Mouse (Mus musculus) neural tube, embryonic 11.5 days (tissue): ENCODE results near the gene Ptpn20. TPM values are rescaled to one million over a fixed set of nuclear protein-coding genes. Genes with fewer than 3 reads are reported as not detected.

Experiments used
- ATAC-seq: fragments of 200-750 bp; cut with Nextera tagmentation; 2 replicates; pipeline ENCODE4 v1.8.0; 2017; ENCODE audit warnings: moderate number of reproducible peaks, mild to moderate bottlenecking, moderate TSS enrichment, moderate library complexity; ENCODE audit not compliant: insufficient read depth, low FRiP score, low TSS enrichment
- DNase-seq: peaks from one replicate; pipeline ENCODE4 v3.0.0-alpha.2; 2015; ENCODE audit warnings: low spot score
- H3K27ac ChIP-seq: fragments of 300-500 bp; sonication (generic); 2 replicates; pipeline ENCODE4 v1.5.1; 2014; ENCODE audit warnings: low read depth, mild to moderate bottlenecking, low read length
- H3K27me3 ChIP-seq: fragments of 300-500 bp; sonication (generic); 2 replicates; pipeline ENCODE4 v1.6.1; 2014; ENCODE audit warnings: mild to moderate bottlenecking, low read length, mixed read lengths; ENCODE audit not compliant: control insufficient read depth, insufficient read depth
- H3K36me3 ChIP-seq: fragments of 300-500 bp; sonication (generic); 2 replicates; pipeline ENCODE4 v1.6.1; 2014; ENCODE audit warnings: mild to moderate bottlenecking, low read length, moderate library complexity, mixed read lengths; ENCODE audit not compliant: control insufficient read depth, insufficient read depth
- H3K4me1 ChIP-seq: fragments of 300-500 bp; sonication (generic); 2 replicates; pipeline ENCODE4 v1.6.1; 2014; ENCODE audit warnings: low read length, mixed read lengths; ENCODE audit not compliant: control insufficient read depth, insufficient read depth
- H3K4me2 ChIP-seq: fragments of 300-500 bp; sonication (generic); 2 replicates; pipeline ENCODE4 v1.6.1; 2014; ENCODE audit warnings: low read depth, mild to moderate bottlenecking, moderate library complexity
- H3K4me3 ChIP-seq: fragments of 300-500 bp; sonication (generic); 2 replicates; pipeline ENCODE4 v1.5.1; 2014; ENCODE audit warnings: low read depth, low read length
- H3K9ac ChIP-seq: fragments of 300-500 bp; sonication (generic); 2 replicates; pipeline ENCODE4 v1.6.1; 2014; ENCODE audit warnings: mild to moderate bottlenecking, low read length
- H3K9me3 ChIP-seq: fragments of 300-500 bp; sonication (generic); 2 replicates; pipeline ENCODE4 v1.6.1; 2016; ENCODE audit warnings: low read length; ENCODE audit not compliant: control insufficient read depth
- WGBS: fragments of 180-500 bp; shearing (Covaris S2); extraction: QIAGEN DNeasy Blood & Tissue Kit; methylation state at CpG from one replicate; pipeline ENCODE4 v1.1.7; 2014; 5-methylcytosine and 5-hydroxymethylcytosine counted together
- polyA plus RNA-seq: library from polyadenylated mRNA; unstranded; fragments of >200 nt; fragmentation: Nextera tagmentation; extraction: Ambion mirVana; gene quantifications from 2 replicates; pipeline ENCODE4 v1.2.1, GENCODE M21; 2014

The Ptpn20 gene
- polyA plus RNA-seq, 1 experiment from 2014 or later: 0.13 TPM

- no peak for ATAC-seq
- H3K4me3 ChIP-seq: no peak overlapping the region
- WGBS: 94% methylated on average over 9 of the region's 9 CpGs
Measured at GRCm38 (mm10) chr14:33598376-33599130, 9.5 kb downstream of the Ptpn20 start.

GRCm38 (mm10) chr14:33607431-33607830 is 18.4 kb downstream of the Ptpn20 start:
- 87% methylated on average over 10 of the region's 10 CpGs for WGBS
- ATAC-seq (no peak), DNase-seq (no peak)
- Histone ChIP-seq H3K27me3 (no peaks in the 10 kb centered on the region), H3K9me3 (no peaks in the 10 kb centered on the region), H3K4me2 (no peak overlapping the region), H3K36me3 (no peaks in the 10 kb centered on the region), H3K9ac (no peak overlapping the region), H3K4me1 (no peaks in the 10 kb centered on the region), H3K27ac (no peak overlapping the region), H3K4me3 (no peak overlapping the region)

More at GRCm38 (mm10) chr14:33598376-33599130, 9.5 kb downstream of the Ptpn20 start:
- Histone ChIP-seq H3K4me1 (no peaks in the 10 kb centered on the region), H3K9ac (no peak overlapping the region), H3K27ac (no peak overlapping the region), H3K27me3 (no peaks in the 10 kb centered on the region), H3K36me3 (no peaks in the 10 kb centered on the region), H3K4me2 (no peak overlapping the region), H3K9me3 (no peaks in the 10 kb centered on the region)
- no peak for DNase-seq

GRCm38 (mm10) chr14:33625036-33625435 is 36.0 kb downstream of the Ptpn20 start:
- Histone ChIP-seq H3K27ac (no peak overlapping the region), H3K27me3 (no peaks in the 10 kb centered on the region), H3K9ac (no peak overlapping the region), H3K4me1 (no peaks in the 10 kb centered on the region), H3K36me3 (no peaks in the 10 kb centered on the region), H3K4me2 (no peak overlapping the region), H3K4me3 (no peak overlapping the region), H3K9me3 (no peaks in the 10 kb centered on the region)
- WGBS: 88% methylated on average over 3 of the region's 3 CpGs
- DNase-seq (no peak), ATAC-seq (no peak)

- Histone ChIP-seq H3K27ac (no peak overlapping the region), H3K9me3 (no peaks in the 10 kb centered on the region), H3K4me1 (no peaks in the 10 kb centered on the region), H3K4me2 (no peak overlapping the region), H3K36me3 (no peaks in the 10 kb centered on the region), H3K27me3 (no peaks in the 10 kb centered on the region), H3K9ac (no peak overlapping the region), H3K4me3 (no peak overlapping the region)
- peak; percentile 49 for DNase-seq
- WGBS: 79% methylated on average over 8 of the region's 8 CpGs
- ATAC-seq: no peak
Measured at GRCm38 (mm10) chr14:33632790-33633372, 43.9 kb downstream of the Ptpn20 start.

GRCm38 (mm10) chr14:33634354-33634753 is 45.3 kb downstream of the Ptpn20 start:
- Histone ChIP-seq H3K4me2 (no peak overlapping the region), H3K27me3 (no peaks in the 10 kb centered on the region), H3K4me1 (no peaks in the 10 kb centered on the region), H3K9me3 (no peaks in the 10 kb centered on the region), H3K36me3 (no peaks in the 10 kb centered on the region), H3K27ac (no peak overlapping the region), H3K9ac (no peak overlapping the region), H3K4me3 (no peak overlapping the region)
- no peak for ATAC-seq
- 89% methylated on average over 4 of the region's 4 CpGs for WGBS
- DNase-seq: no peak

GRCm38 (mm10) chr14:33634774-33635173 is 45.8 kb downstream of the Ptpn20 start:
- DNase-seq (no peak), ATAC-seq (no peak)
- Histone ChIP-seq H3K36me3 (no peaks in the 10 kb centered on the region), H3K9ac (no peak overlapping the region), H3K27ac (no peak overlapping the region), H3K4me3 (no peak overlapping the region), H3K27me3 (no peaks in the 10 kb centered on the region), H3K9me3 (no peaks in the 10 kb centered on the region), H3K4me1 (no peaks in the 10 kb centered on the region), H3K4me2 (no peak overlapping the region)
- 87% methylated on average over 1 of the region's 1 CpGs for WGBS

- H3K9ac ChIP-seq: no peak overlapping the region
- H3K27ac ChIP-seq: no peak overlapping the region
- H3K36me3 ChIP-seq: no peaks in the 10 kb centered on the region
- H3K4me1 ChIP-seq: no peaks in the 10 kb centered on the region
- no peaks in the 10 kb centered on the region for H3K9me3 ChIP-seq
- 77% methylated on average over 5 of the region's 5 CpGs for WGBS
- H3K4me3 ChIP-seq: no peak overlapping the region
- DNase-seq (no peak), ATAC-seq (no peak)
- no peak overlapping the region for H3K4me2 ChIP-seq
- H3K27me3 ChIP-seq: no peaks in the 10 kb centered on the region
Measured at GRCm38 (mm10) chr14:33639357-33639756, 50.4 kb downstream of the Ptpn20 start.

- Histone ChIP-seq H3K27ac (no peak overlapping the region), H3K9ac (no peak overlapping the region), H3K4me1 (no peaks in the 10 kb centered on the region), H3K27me3 (no peaks in the 10 kb centered on the region), H3K4me3 (no peak overlapping the region), H3K36me3 (no peaks in the 10 kb centered on the region), H3K9me3 (no peaks in the 10 kb centered on the region), H3K4me2 (no peak overlapping the region)
- ATAC-seq: no peak
- WGBS: 91% methylated on average over 9 of the region's 9 CpGs
- no peak for DNase-seq
Measured at GRCm38 (mm10) chr14:33650721-33651120, 61.7 kb downstream of the Ptpn20 start.

GRCm38 (mm10) chr14:33657471-33657901 is 68.5 kb downstream of the Ptpn20 start:
- H3K27me3 ChIP-seq: no peaks in the 10 kb centered on the region
- DNase-seq: no peak
- 60% methylated on average over 7 of the region's 7 CpGs for WGBS

More at GRCm38 (mm10) chr14:33657471-33657901, 68.5 kb downstream of the Ptpn20 start:
- H3K4me2 ChIP-seq: no peak overlapping the region
- no peak overlapping the region for H3K27ac ChIP-seq
- H3K36me3 ChIP-seq: no peaks in the 10 kb centered on the region
- H3K4me3 ChIP-seq: no peak overlapping the region
- H3K4me1 ChIP-seq: no peaks in the 10 kb centered on the region
- no peaks in the 10 kb centered on the region for H3K9me3 ChIP-seq
- ATAC-seq: no peak
- H3K9ac ChIP-seq: no peak overlapping the region
